Mouse (Mus musculus) small intestine, adult 2 months (tissue): Measurements from ENCODE around the gene Nudt13.

ENCODE experiments used
- CTCF ChIP-seq: fragments of 200-500 bp; IDR thresholded peaks from 2 replicates; pipeline ENCODE4 v1.5.1; 2012; ENCODE audit warnings: low read depth, mild to moderate bottlenecking, control low read depth, inconsistent platforms, low read length, moderate library complexity, mixed read lengths; ENCODE audit not compliant: insufficient replicate concordance, insufficient read length; ENCODE audit errors: extremely low read depth
- POLR2A ChIP-seq: fragments of 200-500 bp; IDR thresholded peaks from 2 replicates; pipeline ENCODE4 v1.6.1; 2012; ENCODE audit warnings: low read depth, mild to moderate bottlenecking, control low read depth, inconsistent platforms, low read length, moderate library complexity

DNA sequence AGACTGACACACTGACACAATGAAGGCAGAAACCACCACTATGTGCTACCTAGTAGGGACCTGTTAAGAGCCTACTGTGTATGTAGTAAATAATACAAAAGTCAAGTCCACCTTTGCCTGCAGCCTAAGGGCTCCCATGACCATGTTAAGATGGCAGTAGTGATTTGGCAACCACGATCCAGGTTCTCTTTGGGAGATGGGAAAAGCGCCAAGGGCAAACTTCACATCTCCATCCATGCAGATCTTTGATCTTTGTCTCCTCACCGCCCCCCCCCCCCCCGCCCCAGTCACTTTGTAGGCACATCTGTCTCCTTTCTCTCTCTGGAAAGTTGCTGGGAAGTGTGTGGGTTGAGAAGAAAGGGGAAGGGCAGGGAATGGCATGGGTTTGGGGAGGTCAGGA, 32.2 kb upstream of the Nudt13 start:
- TF ChIP-seq CTCF (no peak), POLR2A (no peak)
